Mouse (Mus musculus) Patski (cell line): ENCODE data around the gene Drg1. TPM values are rescaled to one million over a fixed set of nuclear protein-coding genes. Genes with fewer than 3 reads are reported as not detected.

ENCODE experiments used
- ATAC-seq: fragments of 100-300 bp; one replicate; pipeline ENCODE4 v1.8.0; 2021
- CTCF ChIA-PET: fragments of 350-600 bp; sonication (Branson Sonifier 250); formaldehyde crosslinking; loops from one replicate; lab custom pipeline; 2022; ENCODE audit warnings: inconsistent platforms; lab: Charles Lee
- POLR2A ChIA-PET: fragments of 350-600 bp; sonication (Branson Sonifier 250); formaldehyde crosslinking; loops from one replicate; lab custom pipeline; 2022; ENCODE audit warnings: antibody characterized with exemption, inconsistent platforms; lab: Charles Lee
- DNase-seq: peaks from one replicate; pipeline ENCODE4 v3.0.0-alpha.2; 2011; ENCODE audit warnings: low read depth, low spot score
- H3K27me3 ChIP-seq: fragments of 371-371 bp; one replicate; pipeline ENCODE4 v1.5.1; 2021
- CTCF ChIP-seq: fragments of 100-300 bp; IDR thresholded peaks from one replicate; pipeline ENCODE4 v1.5.1; 2021
- in situ Hi-C: fragments of 300-500 bp; cut with MboI; formaldehyde crosslinking; loops from 3 replicates; pipeline ENCODE4 v1.11.1; 2018; ENCODE audit warnings: low pct_unique_long_range_greater_than_20kb, mixed read lengths
- polyA plus RNA-seq: library from polyadenylated mRNA; unstranded; gene quantifications from one replicate; pipeline ENCODE4 v1.2.3, GENCODE M21; 2021

The Drg1 gene
- polyA plus RNA-seq, 1 experiment from 2014 or later, result 137 TPM

DNA sequence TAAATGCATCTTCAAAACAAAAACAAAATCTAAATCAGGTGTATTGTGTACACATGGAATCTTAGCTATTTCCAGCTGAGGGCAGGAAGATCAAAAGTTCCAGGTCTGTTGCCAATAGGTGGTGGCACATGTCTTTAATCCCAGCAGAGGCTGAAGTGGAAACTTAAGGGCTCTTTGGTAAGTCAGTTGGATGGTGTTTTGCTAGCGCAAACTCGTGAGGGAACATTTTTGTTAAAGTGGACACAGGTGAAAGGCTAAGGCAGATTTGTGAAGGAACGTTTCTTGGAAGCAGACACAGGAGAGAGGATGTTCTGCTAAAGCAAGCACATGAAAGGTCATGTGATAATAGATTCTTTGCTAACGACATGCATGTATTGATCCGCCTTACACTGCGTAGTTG, 17.4 kb upstream of the Drg1 start:
- no peak for ATAC-seq

DNA sequence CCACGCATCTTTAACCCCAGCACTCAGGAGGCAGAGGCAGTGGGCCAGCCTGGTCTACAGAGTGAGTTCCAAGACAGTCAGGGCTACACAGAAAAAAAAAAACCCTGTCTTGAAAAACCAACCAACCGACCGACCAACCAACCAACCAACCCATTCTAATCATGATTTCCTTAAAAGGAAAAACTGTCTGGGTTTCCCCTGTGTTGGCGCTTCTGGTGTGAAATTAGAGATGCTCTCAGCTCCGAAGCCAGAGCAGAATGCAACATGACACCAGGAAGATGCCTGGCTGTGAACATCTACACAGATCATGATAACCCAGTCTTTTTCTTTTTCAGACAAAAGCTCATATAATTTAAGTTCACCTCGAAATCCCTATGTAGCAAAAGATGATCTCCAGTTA, 16.7 kb upstream of the Drg1 start:
- ChIA-PET CTCF (no interaction called here), POLR2A (no interaction called here)
- H3K27me3 ChIP-seq, result no peaks in the 10 kb centered on the region
- DNase-seq (no peak), ATAC-seq (no peak)
- no peak for TF ChIP-seq CTCF
- in situ Hi-C loops, result no loop called here

More for the DNA sequence above, 17.4 kb upstream of the Drg1 start:
- no peak for DNase-seq
- TF ChIP-seq CTCF, result no peak
- CTCF ChIA-PET, result no interaction called here
- POLR2A ChIA-PET, result no interaction called here
- no peaks in the 10 kb centered on the region for H3K27me3 ChIP-seq
- in situ Hi-C loops, result no loop called here

- in situ Hi-C loops, result no loop called here
- ATAC-seq (no peak), DNase-seq (no peak)
- ChIA-PET CTCF (no interaction called here), POLR2A (interaction anchor here (0.6 to 0.9 kb wide), 2 partner anchors 10 to 11 kb away, joined by 3 read pairs; no protein-coding TSS in a partner anchor)
- TF ChIP-seq CTCF, result no peak
- no peaks in the 10 kb centered on the region for H3K27me3 ChIP-seq
Measured at GRCm38 (mm10) chr11:3279729-3280128, 13.5 kb upstream of the Drg1 start.

- ATAC-seq (no peak), DNase-seq (no peak)
- ChIA-PET CTCF (no interaction called here), POLR2A (interaction anchor here (0.8 kb wide), 1 partner anchor 10 kb away, joined by 3 read pairs; the partner anchor contains the start of gene Patz1)
- in situ Hi-C loops, result no loop called here
- no peaks in the 10 kb centered on the region for H3K27me3 ChIP-seq
- no peak for TF ChIP-seq CTCF
Measured at GRCm38 (mm10) chr11:3278351-3278750, 12.1 kb upstream of the Drg1 start.

DNA sequence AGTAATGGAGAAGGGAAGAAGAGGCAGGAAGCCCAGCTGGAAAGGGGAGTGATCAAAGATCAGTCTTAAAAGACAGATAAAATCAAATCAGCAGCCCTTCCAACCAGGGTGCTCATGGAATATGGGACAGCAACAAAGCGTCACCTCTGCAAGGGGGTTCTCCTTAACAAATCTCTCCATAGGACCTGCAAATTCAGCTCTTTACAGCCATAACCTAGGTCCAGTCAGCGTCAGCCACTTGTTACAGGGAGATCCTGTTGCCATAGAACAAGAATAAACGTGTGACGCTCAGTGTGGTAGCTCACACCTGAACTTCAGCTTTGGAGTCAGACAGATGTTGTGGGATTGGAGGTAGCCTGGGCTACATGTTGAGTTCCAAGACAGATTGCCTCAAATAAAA, 3.0 kb upstream of the Drg1 start:
- POLR2A ChIA-PET, result interaction anchor here (4.1 kb wide), 1 partner anchor 20 kb away, joined by 63 read pairs; the partner anchor contains the start of gene Patz1
- H3K27me3 ChIP-seq, result no peaks in the 10 kb centered on the region
- DNase-seq, result no peak
- no peak for TF ChIP-seq CTCF
- ATAC-seq, result no peak
- CTCF ChIA-PET, result no interaction called here
- in situ Hi-C loops, result no loop called here

DNA sequence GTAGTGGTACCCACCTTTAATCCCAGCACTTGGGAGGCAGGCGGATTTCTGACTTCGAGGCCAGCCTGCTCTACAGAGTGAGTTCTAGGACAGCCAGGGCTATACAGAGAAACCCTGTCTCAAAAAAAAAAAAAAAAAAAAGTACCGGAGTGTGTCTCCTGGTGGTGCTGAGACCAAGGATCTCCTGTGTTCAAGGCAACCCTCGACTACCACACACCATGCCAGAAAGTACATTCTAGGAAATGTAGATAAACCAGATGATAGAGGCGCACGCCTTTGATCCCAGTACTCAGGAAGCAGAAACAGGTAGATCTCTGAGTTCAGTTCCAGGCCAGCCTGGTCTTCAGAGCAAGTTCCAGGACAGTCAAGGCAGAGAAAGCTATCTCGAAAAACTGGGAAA, 918 bp upstream of the Drg1 start:
- H3K27me3 ChIP-seq, result no peaks in the 10 kb centered on the region
- in situ Hi-C loops, result no loop called here
- DNase-seq (no peak), ATAC-seq (no peak)
- POLR2A ChIA-PET, result interaction anchor here (1.3 to 4.1 kb wide), 5 partner anchors 20 to 101 kb away, joined by 3 to 63 read pairs (median 4); partner anchors contain the start of gene Patz1
- CTCF ChIA-PET, result interaction anchor here (1.2 to 1.8 kb wide), 2 partner anchors 22 to 24 kb away, joined by 3 to 7 read pairs; partner anchors contain the start of gene Patz1
- TF ChIP-seq CTCF, result no peak

- ChIA-PET POLR2A (interaction anchor here (0.6 to 4.1 kb wide), 5 partner anchors 18 to 72 kb away, joined by 3 to 63 read pairs (median 3); partner anchors contain the start of gene Patz1), CTCF (interaction anchor here (1.1 to 1.8 kb wide), 2 partner anchors 24 to 27 kb away, joined by 3 to 7 read pairs; partner anchors contain the start of gene Patz1)
- peak; percentile 21 for ATAC-seq
- no peaks in the 10 kb centered on the region for H3K27me3 ChIP-seq
- in situ Hi-C loops, result no loop called here
- no peak for DNase-seq
- TF ChIP-seq CTCF, result no peak
Measured at GRCm38 (mm10) chr11:3265291-3266078, 730 bp downstream of the Drg1 start.

DNA sequence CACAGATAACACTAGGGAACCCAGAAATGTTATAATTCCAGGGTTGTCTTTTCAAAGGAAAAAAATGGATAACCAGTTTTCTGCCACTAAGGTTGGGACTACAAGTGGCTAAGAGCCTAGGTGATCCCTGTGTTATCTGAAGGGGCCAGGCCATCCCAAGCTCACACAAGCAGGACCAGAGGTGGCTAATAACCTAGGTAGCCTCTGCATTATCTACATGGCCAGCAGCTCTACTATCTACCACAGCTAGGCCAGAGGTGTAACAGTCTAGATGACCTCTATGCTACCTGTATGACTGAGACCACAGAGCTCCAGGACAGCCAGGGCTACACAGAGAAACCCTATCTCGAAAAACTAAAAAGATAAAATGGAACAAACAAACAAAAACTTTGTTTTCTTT, 6.7 kb downstream of the Drg1 start:
- in situ Hi-C loops, result no loop called here
- POLR2A ChIA-PET, result no interaction called here
- CTCF ChIA-PET, result interaction anchor here (2.0 to 2.8 kb wide), 3 partner anchors 10 to 55 kb away, joined by 4 to 18 read pairs (median 5); no protein-coding TSS in a partner anchor
- no peaks in the 10 kb centered on the region for H3K27me3 ChIP-seq
- TF ChIP-seq CTCF, result no peak
- no peak for DNase-seq
- no peak for ATAC-seq

- peak; percentile 83 for DNase-seq
- ChIA-PET CTCF (interaction anchor here (1.9 to 4.8 kb wide), 2 partner anchors 13 to 24 kb away, joined by 5 to 18 read pairs; no protein-coding TSS in a partner anchor), POLR2A (interaction anchor here (0.9 to 2.4 kb wide), 4 partner anchors 10 to 43 kb away, joined by 3 to 10 read pairs (median 6); partner anchors contain the start of genes Drg1 and Patz1)
- no peak for TF ChIP-seq CTCF
- H3K27me3 ChIP-seq, result no peaks in the 10 kb centered on the region
- in situ Hi-C loops, result no loop called here
- ATAC-seq, result peak; percentile 48
Measured at GRCm38 (mm10) chr11:3247387-3247786, 18.8 kb downstream of the Drg1 start.

- no peaks in the 10 kb centered on the region for H3K27me3 ChIP-seq
- POLR2A ChIA-PET, result interaction anchor here (1.4 kb wide), 1 partner anchor 9 kb away, joined by 4 read pairs; no protein-coding TSS in a partner anchor
- DNase-seq, result no peak
- in situ Hi-C loops, result no loop called here
- no peak for ATAC-seq
- TF ChIP-seq CTCF, result no peak
- CTCF ChIA-PET, result interaction anchor here (0.7 to 3.6 kb wide), 3 partner anchors 9 to 70 kb away, joined by 3 to 19 read pairs (median 4); no protein-coding TSS in a partner anchor
Measured at GRCm38 (mm10) chr11:3243771-3244170, 22.4 kb downstream of the Drg1 start.
